Comparison of ENCODE assay signal across 7 mouse cellular contexts in genomic region chr12:5119726-5120125, GRCm38 (mm10).
DNase-seq lines count a peak whose midpoint lies in the region; ATAC-seq lines count a peak whose summit lies in the region.

No protein-coding gene starts in this region.

- peak; percentile 97 for ATAC-seq in kidney, embryonic 14.5 days (ENCODE audit: low FRiP score, low TSS enrichment)
- peak; percentile 81; the same call in 1 of the 2 replicates for ATAC-seq in limb, embryonic 12.5 days (ENCODE audit: insufficient number of reproducible peaks, insufficient read depth, low FRiP score, low TSS enrichment, low read depth)
- peak; percentile 93 for ATAC-seq in midbrain, embryonic 15.5 days (replicated peaks)

- H3K4me3 ChIP-seq in heart, embryonic 10.5 days = peak overlapping the region; percentile 48
- H3K4me3 ChIP-seq in kidney, embryonic 14.5 days (ENCODE audit: low read length) = peak overlapping the region; percentile 26; the same call in 1 of the 2 replicates
- no peak overlapping the region for H3K4me3 ChIP-seq in limb, embryonic 12.5 days (replicated peaks)
- peak overlapping the region; percentile 31 for H3K4me3 ChIP-seq in midbrain, embryonic 15.5 days

- H3K4me2 ChIP-seq in kidney, embryonic 14.5 days (replicated peaks; ENCODE audit: low read depth, low read length) = peak overlapping the region; percentile 38
- H3K4me2 ChIP-seq in limb, embryonic 12.5 days = peak overlapping the region; percentile 48
- peak overlapping the region; percentile 43 for H3K4me2 ChIP-seq in midbrain, embryonic 15.5 days

- peak overlapping the region; percentile 59; the same call in 1 of the 2 replicates for H3K27ac ChIP-seq in heart, embryonic 10.5 days
- peak overlapping the region; percentile 43; the same call in 1 of the 2 replicates for H3K27ac ChIP-seq in kidney, embryonic 14.5 days (ENCODE audit: low read depth, low read length)
- H3K27ac ChIP-seq in limb, embryonic 12.5 days = no peak overlapping the region
- H3K27ac ChIP-seq in midbrain, embryonic 15.5 days = peak overlapping the region; percentile 53

- no peaks in the 10 kb centered on the region for H3K36me3 ChIP-seq in heart, embryonic 10.5 days
- H3K36me3 ChIP-seq in kidney, embryonic 14.5 days (ENCODE audit: control insufficient read depth, insufficient read depth, low read length) = no peaks in the 10 kb centered on the region
- no peaks in the 10 kb centered on the region for H3K36me3 ChIP-seq in limb, embryonic 12.5 days
- H3K36me3 ChIP-seq in midbrain, embryonic 15.5 days (replicated peaks) = no peaks in the 10 kb centered on the region

- H3K9ac ChIP-seq in kidney, embryonic 14.5 days (ENCODE audit: low read depth, low read length) = no peak overlapping the region
- no peak overlapping the region for H3K9ac ChIP-seq in limb, embryonic 12.5 days (replicated peaks)
- H3K9ac ChIP-seq in midbrain, embryonic 15.5 days = no peak overlapping the region

- peak; percentile 64 for DNase-seq in brain, embryonic 18.5 days (ENCODE audit: low read depth, low spot score)
- DNase-seq in fat pad, adult 2 months (ENCODE audit: extremely low read depth, low read depth, low spot score) = peak; percentile 61
- DNase-seq in heart, embryonic 10.5 days (ENCODE audit: low spot score) = peak; percentile 97
- peak; percentile 16 to 30 for DNase-seq in spleen, postnatal 36 days (ENCODE audit: low spot score in 2 of 2)

- H3K27me3 ChIP-seq in heart, embryonic 10.5 days (ENCODE audit: insufficient read depth, poor library complexity, severe bottlenecking) = no peaks in the 10 kb centered on the region
- no peaks in the 10 kb centered on the region for H3K27me3 ChIP-seq in kidney, embryonic 14.5 days (ENCODE audit: control insufficient read depth, insufficient read depth, low read length)
- no peaks in the 10 kb centered on the region for H3K27me3 ChIP-seq in limb, embryonic 12.5 days
- no peaks in the 10 kb centered on the region for H3K27me3 ChIP-seq in midbrain, embryonic 15.5 days (replicated peaks)

- 13% methylated on average over 15 of the region's 15 CpGs for WGBS in heart, embryonic 10.5 days
- 6% methylated on average over 15 of the region's 15 CpGs for WGBS in kidney, embryonic 14.5 days
- 18% methylated on average over 15 of the region's 15 CpGs for WGBS in limb, embryonic 12.5 days
- WGBS in midbrain, embryonic 15.5 days = 16% methylated on average over 15 of the region's 15 CpGs

- peaks cover 20% of the 10 kb centered on the region for H3K4me1 ChIP-seq in heart, embryonic 10.5 days
- peaks cover 11% of the 10 kb centered on the region; the same call in 1 of the 2 replicates for H3K4me1 ChIP-seq in kidney, embryonic 14.5 days (ENCODE audit: control insufficient read depth, insufficient read depth, low read length)
- H3K4me1 ChIP-seq in limb, embryonic 12.5 days (replicated peaks) = peaks cover 15% of the 10 kb centered on the region
- H3K4me1 ChIP-seq in midbrain, embryonic 15.5 days = peaks cover 22% of the 10 kb centered on the region

- H3K9me3 ChIP-seq in heart, embryonic 10.5 days = no peaks in the 10 kb centered on the region
- H3K9me3 ChIP-seq in kidney, embryonic 14.5 days (ENCODE audit: control insufficient read depth, low read length) = no peaks in the 10 kb centered on the region
- H3K9me3 ChIP-seq in limb, embryonic 12.5 days = no peaks in the 10 kb centered on the region
- no peaks in the 10 kb centered on the region for H3K9me3 ChIP-seq in midbrain, embryonic 15.5 days

Comparison
In these comparisons a context has a peak if more than half of its experiments do, and no peak if none do; other contexts are left out.
1. DNase-seq: peak in every context shown above with its lines; median percentile 97 in heart, embryonic 10.5 days; 64 in brain, embryonic 18.5 days; 61 in fat pad, adult 2 months; 23 in spleen, postnatal 36 days.